Mouse (Mus musculus) G1E (cell line): ENCODE results near the gene Alg9.

ENCODE experiments used
- CTCF ChIP-seq: IDR thresholded peaks from 2 replicates; pipeline ENCODE4 v1.5.1; 2012; ENCODE audit warnings: low read depth, low read length, inconsistent platforms, mixed read lengths
- POLR2AphosphoS5 ChIP-seq: IDR thresholded peaks from 2 replicates; pipeline ENCODE4 v1.6.1; 2012; ENCODE audit warnings: low read depth, low read length, inconsistent platforms; ENCODE audit not compliant: insufficient replicate concordance
- TAL1 ChIP-seq: conservative IDR thresholded peaks from 2 replicates; pipeline ENCODE4 v1.6.1; 2012; ENCODE audit warnings: low read depth, low read length, inconsistent platforms, mixed read lengths

DNA sequence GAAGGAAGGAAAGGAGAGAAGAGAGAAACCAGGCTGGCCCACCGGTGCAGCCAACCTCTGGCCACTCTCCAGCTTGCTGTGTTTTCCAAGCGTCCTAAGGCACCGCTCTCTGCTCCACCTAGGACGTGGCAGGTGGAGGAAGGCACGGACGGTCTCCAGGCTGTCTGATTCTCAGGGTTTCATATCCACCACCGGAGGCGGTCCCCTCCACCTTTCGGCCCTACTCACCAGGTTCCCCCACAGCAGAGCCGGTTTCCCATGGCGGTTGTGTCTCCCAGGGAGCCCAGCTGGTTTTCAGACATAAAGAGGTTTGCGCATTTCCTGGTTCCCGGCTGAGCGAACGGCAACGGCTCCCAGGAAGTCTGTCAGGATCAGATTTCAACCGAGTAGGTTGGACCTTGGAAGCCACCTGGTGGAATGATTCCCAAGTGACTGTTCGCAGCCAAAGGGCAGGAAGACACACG, 28.6 kb upstream of the Alg9 start, which contains the start of gene 2310030G06Rik:
- no peak for TF ChIP-seq CTCF
- no peak for TF ChIP-seq TAL1
- no peak for TF ChIP-seq POLR2AphosphoS5
